Mouse (Mus musculus) embryo, embryonic 10 days (tissue): ENCODE measurements around the gene Fga.
A peak's percentile ranks its signal among the peaks of the same experiment; 100 is the strongest.

Experiments
- DNase-seq: peaks from one replicate; pipeline ENCODE4 v3.0.0-alpha.2; 2015; ENCODE audit warnings: low spot score

Fga gene

DNA sequence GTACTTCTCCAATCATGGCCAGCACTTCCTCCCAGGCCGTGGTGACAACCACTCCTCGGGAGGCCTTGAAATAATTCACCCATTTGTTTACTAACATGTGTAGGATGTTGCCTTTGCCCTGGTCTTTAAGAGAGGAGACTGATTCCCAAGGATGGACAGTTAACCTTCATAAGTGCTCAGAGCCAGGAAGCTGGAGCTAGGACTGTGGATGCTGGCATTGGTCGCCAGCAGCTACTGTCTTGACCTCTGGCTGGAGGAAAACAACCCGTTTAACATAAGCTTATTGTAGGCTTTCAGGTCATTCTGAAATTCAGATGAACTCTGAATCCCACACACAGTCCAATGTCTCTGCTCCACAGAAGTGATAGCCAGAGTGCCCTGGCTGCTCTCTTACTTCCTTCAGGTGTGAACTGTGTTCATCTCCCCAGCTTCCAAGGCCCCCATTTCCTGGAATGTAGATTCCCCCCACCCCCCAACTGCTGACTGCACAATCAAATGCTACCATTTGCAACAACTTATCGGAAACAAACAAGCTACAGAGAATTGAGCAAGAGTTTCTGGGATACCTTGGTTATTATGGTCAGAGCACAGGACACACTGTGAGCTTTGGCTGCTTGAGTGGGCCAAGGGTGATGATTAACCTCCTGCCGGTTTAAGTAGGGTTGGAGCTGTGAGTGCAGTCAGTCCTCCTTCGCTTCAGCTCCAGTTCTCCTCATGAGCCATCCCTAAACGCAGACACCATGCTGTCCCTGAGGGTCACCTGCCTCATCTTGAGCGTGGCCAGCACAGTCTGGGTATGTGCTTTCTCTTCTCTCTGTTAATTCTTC is at the start of gene Fga:
TSS of gene Fga (plus strand) at position 602 of the 827 bp plus-strand sequence.
- DNase-seq = no peak

DNA sequence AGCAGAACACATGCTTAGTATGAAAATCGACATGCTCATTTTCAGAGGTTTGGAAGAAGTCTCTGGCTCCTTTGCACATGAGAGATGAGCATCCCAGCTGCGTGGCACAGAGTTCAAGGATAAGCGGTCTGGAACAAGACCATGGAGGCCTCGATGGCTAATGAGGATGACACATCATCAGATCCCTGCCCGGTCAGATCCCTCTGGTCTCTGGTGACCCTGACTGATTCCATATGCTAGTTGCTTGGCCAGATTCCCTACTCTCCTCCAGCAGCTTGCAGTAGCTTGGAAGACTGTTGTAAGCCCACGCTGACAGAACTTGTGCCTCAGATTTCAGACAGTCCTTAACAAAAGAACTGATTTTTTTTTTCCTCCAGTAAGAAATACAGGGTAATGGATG is 45.1 kb upstream of the Fga start:
- no peak for DNase-seq

DNA sequence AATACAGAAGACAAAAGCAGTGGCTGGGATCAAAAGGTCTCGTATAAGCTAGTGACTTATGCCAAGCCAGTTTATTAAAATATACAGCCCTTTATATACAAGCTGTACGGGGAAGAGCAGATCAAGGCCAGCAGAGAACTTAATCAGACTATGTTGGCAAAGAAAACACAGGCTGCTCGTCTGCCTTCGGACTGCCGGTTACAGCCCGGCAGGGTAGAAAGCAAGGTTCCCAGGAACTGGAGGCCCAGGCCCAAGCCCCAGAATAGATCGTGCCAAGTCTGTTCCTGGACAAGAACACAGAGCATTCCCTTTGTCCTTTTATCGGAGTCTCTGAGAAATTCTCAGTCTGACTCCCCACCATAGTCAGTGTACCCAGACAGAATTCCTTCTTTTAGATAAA is 44.0 kb upstream of the Fga start:
- no peak for DNase-seq

DNA sequence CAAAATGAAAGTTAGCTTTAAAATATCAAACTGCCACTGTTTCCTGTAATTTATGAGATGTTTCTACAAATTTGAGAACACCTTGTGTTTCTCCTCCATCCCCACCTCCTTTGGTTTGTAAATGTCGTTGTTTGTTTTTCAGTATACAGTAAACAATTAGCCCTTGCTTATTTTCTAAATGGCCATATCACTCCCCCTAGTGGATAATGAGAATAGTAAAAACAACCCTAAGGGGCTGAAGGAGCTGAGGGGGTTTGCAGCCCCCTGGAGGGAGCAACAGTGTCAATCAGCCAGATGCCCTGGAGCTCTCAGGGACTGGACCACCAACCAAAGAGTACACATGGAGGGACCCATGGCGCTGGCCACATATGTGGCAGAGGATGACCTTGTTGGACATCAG is 41.0 kb upstream of the Fga start:
- DNase-seq = no peak

DNA sequence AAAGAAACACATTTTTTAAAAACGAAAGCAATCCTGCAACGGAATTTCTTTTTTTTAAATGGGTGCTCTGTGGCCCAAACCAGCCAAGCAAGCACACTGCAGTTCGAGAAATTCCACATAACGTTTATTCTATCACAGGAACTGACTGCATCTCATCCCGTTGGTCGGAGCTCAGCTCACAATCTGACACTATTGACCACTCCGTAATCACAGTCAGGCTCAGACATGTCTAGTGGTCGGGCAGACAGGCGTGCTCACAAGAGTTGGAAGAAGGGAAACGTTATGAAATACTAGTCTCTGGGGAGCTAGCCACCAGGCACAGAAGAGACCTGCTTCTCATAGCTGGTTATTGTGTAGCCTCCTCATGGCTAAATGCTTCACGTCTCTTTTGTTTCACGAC is 33.9 kb upstream of the Fga start:
- DNase-seq = no peak

DNA sequence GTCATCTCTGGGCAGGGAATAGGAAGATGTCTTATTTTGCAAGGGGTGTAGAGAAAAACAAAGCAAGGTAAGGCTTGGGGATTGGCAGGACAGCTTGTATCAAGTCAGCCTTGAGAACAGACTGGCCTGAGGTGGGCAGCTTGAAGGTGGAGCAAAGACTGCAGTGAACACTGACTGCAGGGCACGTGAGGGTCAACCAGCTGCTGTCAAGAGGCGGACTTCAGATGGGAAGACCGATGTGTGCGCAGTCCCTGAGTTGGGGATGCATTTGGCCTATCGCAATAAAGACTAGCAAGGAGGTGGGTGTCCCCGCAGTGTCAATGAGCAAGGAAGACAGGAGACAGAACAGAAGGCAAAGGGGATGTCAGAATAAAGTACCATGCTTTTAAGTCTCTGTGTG is 32.9 kb upstream of the Fga start:
- DNase-seq = no peak

DNA sequence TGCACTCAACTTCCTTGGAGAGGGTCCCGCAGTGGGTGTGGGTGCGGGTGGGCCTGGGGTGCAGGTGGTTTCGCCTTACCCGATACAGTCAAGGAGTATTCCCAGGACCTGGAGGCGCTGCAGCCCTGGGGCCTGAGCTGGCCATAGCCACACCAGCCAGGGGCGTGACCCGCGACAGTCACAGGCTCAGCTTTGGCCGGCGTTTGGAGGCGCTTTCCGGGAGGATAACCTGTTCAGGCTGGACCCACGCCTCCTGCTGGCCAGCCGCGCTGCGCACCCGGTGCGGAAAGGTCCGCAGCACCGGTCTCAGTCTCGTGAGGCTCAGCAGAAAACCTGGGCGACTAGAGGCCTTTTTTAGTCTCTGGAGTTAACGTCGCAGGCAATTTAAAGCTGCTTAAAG is 30.5 kb upstream of the Fga start:
- DNase-seq = peak; percentile 85

DNA sequence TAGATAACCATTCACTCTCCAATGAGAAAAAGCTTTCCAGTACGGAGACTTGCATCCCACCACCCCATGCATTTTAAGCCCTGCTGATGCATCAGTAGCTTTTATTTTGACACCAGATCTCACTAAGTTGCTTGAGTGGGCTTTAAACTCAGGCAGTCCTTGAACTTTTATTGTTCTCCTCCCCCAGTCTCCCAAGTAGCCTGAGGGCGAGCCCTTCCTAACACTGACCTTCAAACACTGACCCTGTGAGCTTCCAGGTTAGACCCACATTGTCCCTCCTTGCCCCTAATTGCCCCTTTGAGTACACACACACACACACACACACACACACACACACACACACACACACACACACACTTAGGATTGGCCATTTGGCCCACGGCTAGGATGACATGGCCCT is 29.2 kb upstream of the Fga start:
- DNase-seq = no peak

DNA sequence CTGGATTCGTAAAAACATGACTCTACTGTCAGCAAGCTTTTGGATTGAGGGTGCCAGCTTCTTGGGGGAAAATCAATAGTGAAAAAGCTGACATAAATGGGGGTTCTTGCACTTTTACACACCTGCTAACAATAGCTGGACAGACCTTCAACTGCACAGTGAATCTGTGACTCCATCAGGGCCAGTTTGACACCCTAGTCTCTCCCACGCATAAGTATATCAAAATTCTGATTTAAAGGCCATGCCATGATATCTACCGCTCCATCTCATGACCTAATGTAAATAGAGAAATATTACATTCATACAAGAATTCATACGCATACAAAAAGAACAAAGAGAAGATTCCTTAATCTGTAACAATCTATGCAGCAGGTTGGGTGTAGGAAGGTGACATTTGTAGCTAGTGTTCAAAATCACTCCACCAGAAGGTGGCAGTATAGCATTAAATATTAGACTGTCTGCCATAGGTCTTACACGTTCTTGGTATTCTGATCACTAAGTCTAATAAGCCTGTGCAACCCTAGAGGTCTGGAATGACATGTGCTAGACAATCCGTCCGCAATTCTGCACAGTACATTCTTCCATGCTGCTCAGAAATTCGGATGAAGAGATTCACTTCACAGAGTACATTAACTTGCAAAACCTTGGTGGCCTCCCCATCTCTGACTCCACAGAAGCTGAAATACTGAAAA is 27.0 kb upstream of the Fga start:
- peak; percentile 88 for DNase-seq

DNA sequence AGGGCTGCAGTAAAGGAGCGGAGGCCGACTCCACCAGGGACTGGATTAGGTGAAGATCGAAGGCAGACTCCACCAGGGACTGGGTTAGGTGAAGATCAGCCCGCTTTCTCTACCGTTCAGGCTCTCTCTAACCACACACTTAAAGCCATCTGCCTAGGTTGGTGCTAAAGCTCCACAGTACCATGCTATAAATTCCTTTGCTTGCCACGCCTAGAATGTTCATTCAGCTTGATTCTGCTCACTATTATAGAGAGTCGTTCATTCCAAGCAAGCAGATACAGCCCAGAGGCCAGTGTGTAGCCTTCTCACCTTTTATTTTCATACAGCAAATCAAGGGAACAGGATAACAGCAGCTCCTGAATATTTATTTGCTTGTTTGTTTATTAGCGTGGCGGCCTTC is 25.9 kb upstream of the Fga start:
- DNase-seq = no peak

DNA sequence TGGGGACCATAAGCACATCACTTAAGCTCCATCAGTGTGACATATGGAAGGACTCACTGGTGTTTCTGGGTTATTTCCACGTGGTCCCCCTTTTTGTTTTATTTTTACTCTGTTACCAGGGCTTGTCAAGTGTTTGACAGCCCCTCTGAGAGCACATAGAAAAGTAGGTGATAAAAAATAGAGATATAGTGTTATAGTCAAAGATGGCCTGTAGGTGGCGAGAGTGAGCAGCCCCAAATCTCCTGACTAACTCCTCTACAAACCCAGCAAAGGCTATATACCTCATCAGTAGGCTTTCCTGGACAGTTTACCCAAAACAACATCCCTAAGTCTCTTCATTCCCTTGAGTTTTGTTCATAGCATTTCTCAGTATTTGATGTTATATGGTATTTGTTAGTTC is 23.7 kb upstream of the Fga start:
- DNase-seq = peak; percentile 67

DNA sequence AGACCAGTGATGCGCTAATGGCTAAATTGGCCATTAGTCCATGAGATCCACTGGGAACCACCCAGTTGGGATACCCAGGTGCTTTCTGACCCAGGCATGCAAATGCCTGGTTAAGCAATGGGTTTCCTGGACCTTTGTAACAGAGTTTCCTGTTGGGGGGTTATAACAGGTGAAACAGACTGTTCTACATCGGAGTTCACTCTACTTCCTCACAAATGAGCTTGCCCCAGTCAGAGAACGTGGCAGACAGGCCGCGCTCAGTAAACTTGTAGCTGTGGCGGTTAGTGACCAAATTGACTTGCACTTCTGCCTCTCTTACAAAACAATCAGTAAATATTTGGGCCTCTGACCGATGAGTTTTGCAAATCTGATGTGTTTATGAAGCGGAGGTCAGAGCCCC is 22.8 kb upstream of the Fga start:
- DNase-seq = no peak

DNA sequence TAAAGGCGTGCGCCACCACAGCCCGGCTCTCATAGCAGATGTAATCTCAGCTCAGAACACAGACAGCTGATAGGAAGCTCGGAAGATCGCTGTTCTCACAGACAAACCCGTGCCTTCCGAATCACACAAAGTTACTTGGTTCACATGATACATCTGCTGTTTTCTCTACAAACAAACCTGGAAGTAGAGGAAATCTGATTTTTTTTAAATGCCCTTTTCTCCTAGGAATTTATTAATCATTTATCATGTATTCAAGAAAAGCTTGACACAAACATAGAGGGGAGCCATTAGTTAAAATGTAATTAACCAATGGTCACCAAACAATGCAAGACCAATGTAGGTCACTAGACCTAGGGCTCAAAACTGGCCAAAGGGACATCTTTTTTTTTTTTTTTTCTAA is 21.1 kb upstream of the Fga start:
- no peak for DNase-seq

DNA sequence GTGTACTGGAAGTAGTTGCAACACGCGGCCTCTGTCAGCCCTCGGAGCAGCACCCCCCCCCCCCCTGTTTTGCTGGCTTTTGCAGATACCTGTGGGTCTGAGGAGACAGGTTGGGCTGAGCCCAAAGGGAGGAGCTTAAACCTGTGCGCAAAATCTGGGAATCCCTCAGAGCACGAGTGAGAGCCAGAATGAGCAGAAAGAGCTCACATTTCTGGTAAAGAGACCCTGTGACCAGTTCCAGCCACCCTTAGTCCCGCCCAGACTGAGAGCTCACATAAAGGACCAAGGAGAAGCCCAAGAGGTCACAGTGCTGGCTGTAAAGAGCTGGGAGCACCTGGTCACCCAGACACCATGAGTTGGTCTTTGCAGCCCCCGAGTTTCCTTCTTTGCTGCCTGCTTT is 18.3 kb upstream of the Fga start, which contains the start of gene Fgg:
TSS of gene Fgg (plus strand) at position 168 of the 400 bp plus-strand sequence.
- DNase-seq = no peak

DNA sequence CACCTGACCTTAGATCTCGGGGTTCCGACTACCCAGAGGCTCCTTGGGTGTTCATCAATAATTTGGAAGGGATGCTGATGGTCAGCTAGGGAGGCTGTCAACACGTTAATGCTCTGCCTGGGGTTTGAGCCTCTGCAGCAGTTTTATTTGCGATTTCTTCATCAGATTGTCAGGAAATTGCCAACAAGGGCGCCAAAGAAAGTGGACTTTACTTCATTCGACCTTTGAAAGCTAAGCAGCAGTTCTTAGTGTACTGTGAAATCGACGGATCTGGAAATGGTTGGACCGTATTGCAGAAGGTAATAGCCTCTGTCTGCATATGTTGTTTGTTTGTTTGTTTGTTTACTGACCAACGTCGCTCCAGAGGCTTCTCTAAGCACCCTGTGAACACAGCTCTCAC is 15.6 kb upstream of the Fga start:
- DNase-seq = no peak

DNA sequence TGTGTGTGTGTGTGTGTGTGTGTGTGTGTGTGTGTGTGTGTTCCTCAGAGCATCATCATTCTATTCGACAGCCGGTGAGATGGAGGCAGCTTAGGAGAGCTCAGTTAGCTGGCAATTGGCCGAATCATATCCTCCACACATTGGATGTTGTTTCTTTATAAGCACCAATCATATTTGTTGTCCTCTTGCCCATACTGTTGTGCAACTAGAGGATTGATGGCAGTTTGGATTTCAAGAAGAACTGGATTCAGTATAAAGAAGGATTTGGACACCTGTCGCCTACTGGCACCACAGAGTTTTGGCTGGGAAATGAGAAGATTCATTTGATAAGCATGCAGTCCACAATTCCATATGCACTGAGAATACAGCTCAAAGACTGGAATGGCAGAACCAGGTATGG is 14.7 kb upstream of the Fga start:
- no peak for DNase-seq

DNA sequence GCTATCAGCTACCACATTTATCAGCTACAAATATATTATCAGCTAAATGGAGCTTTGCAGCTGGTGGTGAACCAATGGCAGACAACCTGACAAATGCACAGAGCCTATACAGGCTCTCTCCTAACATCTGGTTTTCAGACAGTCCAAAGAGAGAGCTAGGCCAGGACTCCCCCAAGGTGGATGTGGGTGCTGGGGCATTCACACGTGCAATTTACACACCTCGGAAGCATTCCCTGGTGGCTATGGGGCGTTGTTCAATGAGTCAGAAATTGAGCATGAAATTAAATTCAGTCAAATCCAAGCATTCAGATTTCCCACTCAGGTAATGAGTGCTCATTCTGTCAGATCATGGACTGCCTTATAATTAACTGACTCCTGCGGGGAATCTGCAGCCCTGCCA is 14.3 kb upstream of the Fga start:
- no peak for DNase-seq

DNA sequence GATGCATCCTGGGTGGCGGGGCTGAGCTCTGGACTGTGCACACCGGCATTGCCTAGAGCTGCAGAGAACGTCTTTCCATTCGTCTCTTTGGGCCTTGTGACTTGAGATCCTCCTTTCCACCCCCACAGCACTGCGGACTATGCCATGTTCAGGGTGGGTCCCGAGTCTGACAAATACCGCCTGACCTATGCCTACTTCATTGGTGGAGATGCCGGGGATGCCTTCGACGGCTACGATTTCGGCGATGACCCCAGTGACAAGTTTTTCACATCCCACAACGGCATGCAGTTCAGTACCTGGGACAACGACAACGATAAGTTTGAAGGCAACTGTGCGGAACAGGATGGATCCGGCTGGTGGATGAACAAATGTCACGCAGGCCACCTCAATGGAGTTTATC is 13.2 kb upstream of the Fga start:
- DNase-seq = no peak

DNA sequence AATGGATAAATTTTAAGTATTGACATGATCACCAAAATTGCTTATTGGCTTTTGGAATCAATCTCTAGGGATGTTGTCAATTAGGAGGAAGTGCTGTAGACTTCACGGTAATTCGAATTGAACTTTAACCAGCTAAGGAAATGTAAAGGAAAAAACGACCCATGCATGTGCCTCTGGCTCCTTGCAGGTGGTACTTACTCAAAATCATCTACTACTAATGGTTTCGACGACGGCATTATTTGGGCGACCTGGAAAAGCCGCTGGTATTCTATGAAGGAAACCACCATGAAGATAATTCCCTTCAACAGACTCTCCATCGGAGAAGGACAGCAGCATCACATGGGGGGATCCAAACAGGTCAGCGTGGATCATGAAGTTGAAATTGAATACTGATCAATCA is 11.9 kb upstream of the Fga start:
- DNase-seq = no peak

DNA sequence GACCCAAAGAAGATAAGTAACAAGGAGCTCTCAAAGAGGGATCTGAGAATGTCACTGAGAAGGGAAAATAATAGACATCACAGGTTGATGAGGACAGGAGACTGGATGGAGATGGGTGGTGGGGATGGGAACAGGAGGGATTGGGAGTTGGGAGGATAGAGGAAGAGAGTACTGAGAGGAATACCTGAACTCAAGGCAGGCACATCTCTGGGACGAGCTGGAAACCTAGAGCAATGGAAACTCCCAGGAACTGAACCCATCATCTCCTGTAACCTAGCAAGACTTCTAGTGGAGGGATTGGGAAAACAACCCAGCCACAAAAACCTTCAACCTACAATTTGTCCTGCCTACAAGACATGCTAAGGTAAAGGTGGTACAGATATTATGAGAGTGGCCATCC is 9.6 kb upstream of the Fga start:
- no peak for DNase-seq

DNA sequence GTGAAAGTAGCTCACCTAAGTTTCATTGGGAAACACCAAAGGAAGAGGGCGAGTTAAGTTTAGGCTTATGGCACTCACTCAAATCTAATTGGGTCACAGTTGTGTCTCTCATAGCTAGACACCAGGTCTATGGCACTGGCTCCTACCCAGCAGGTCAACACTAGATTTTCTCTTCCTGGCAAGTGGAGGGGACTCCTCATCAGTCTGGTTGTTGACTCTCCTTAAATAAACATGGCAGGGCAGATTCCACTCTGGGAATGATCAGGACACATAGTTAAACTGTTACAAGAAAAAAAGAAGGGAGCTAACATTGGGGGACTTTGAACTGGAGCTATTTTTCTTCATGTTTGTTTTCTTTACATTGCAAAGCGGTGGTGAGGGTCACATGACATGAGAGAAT is 5.5 kb upstream of the Fga start:
- no peak for DNase-seq

DNA sequence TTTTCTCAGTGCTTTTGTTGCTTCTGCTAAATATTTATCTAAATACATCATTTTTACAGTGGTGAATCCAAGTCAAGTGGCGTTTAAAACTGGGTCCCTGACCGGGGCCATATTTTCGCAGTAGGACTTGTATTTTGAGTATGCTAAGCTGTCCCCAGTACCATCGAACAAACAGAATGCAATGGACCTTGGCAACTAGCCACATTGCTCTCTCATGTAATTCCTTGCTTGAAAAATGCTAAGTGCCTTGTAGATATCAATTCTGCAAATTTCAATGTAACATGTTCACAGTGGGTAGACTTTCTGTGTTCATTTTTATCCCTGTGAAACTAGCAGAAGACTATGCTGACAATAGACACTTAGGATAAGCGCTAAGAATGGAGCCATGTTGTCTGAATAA is 4.7 kb upstream of the Fga start:
- no peak for DNase-seq

DNA sequence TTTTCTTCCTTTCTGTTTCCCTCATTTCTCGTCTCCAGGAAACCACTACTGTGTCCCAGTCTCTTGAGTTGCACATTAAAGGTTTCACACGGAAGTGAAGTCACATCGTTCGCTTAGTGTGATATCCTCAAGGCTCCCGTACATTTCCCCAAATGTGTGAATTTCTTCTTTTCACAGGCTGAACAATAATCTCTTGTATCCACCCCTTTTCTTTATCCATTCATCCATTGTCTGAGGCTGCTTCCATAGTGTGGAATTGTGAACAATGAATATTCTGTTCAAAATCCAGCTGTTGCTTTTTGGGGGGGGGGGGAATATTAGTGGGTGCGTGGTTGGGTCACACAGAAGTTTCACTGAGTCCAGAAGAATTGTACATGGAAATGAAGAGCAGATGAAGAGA is 840 bp upstream of the Fga start:
- DNase-seq = no peak
